Mouse (Mus musculus): ENCODE measurements around the gene 1700008O03Rik. TPM values are rescaled to one million over a fixed set of nuclear protein-coding genes. Genes with fewer than 3 reads are reported as not detected.

The 1700008O03Rik gene
- total RNA-seq, 2 experiments from 2014 or later: not detected

DNA sequence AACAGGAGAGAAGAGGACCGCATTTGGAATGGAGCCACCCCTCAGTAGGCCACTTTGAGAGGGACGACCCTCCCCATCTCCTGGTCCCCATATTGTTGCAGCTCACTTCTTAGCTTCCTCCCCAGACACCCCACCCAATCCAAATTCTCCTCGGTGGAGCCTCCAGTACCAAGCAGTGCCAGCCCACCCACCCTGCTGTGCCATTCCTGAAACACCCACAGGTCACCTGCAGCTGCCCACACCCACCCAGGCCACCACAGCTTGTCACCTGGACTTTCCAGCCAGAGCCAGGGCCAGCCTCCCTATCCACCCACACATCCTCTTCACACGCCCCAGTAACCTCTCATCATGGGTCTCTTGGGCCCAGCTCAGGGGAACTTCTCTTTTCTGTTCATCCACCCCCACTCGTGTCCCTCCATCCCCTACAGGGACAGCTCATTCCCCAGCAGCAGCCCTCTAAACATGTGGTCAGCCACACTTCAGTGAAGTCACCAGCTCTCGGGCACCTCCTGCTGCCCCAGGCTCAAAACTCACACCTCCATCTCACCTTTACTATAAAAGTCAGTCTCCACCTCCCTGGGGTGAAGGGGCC is 73.8 kb downstream of the 1700008O03Rik start:
- intact Hi-C loops (cut with DNase I): loop anchor here (10.0 kb wide), 1 partner anchor 47 kb away; the partner anchor contains the start of gene Gm15517
- no peak for DNase-seq

DNA sequence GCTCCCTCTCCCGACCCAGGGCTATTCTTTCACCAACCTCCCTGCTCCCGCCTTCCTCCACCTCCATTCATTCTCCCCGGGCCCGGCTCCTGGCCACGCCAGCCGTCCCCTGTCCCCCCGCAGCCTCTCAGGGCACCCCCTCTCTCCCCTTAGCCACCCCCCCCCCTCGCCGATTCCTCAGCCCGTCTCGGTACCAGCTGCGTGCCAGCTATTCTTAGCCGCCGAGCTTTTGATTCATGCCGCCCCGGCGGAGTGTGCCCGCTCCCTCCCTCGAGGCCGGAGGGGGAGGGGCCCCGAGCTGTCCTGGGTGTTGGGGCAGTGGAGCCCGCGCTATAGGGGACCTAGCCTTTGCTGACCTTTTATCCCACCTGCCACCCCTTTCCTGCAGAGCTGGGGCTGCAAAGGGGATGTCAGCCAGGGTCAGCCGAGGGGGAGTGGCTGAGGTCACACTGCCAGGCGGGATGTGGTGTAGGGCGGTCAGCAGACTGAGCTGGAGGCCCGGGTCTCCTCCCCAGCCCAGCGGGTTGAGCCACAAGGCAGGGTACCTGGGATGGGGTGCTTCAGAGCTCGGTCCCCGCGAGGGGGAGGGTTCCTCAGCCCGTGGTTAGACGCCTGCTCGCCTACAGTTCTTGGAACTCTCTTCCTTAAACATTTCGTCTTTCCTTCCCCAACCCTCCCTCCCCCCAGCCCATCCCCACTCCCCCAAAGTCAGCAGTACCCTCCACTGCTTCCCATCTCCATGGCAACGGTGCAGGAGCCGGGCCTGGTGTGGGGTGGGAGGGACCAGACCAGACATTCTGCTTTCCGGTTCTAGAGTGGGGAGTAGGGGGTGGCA is 74.5 kb downstream of the 1700008O03Rik start:
- DNase-seq: no peak
- intact Hi-C loops (cut with DNase I): loop anchor here (10.0 kb wide), 1 partner anchor 46 kb away; the partner anchor contains the start of gene Gm15517

DNA sequence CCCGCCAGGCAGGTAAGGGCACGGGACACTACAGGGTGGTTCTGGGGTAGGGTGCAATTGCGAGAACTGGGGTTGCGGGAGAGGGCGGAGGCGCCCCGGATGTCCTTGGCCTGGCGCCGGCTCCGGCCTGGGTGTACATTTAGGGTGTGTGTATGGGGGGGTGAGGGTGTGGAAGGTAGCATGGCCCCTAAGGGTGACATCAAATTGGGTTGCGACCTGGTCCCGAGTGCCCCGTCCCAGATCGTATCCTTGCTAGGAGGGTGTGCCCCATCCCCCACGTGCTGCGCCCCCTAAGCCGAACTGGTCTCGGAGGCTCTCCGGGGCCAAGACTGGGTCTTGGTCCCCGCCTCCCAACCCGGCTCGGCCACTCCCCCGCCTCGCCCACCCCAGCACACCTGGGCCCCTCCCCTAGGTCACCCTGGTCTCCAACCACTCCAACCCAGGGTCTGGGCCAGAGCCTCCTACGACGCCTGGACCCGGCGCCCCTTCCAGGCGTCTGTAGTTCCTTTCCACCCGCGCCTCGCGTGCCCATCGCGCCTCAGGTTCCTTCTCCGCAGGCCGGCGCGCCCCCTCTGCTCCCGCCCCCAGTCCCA is 75.2 kb downstream of the 1700008O03Rik start:
- DNase-seq: no peak
- intact Hi-C loops (cut with DNase I): loop anchor here (10.0 kb wide), 1 partner anchor 46 kb away; the partner anchor contains the start of gene Gm15517

Other genes with a start within 250 kb of the 1700008O03Rik start
- not detected for gene Klk1b16, start 249.1 kb downstream of the 1700008O03Rik start, total RNA-seq (2021)
- not detected for gene Klk1b24, start 197.6 kb downstream of the 1700008O03Rik start, total RNA-seq (2021)
- gene Klk1b3, start 187.6 kb downstream of the 1700008O03Rik start, total RNA-seq (2021): not detected
- not detected for gene Klk1b4, start 178.4 kb downstream of the 1700008O03Rik start, total RNA-seq (2021)
- gene Klk1b5, start 169.9 kb downstream of the 1700008O03Rik start, total RNA-seq (2021): not detected
- gene Klk1, start 160.5 kb downstream of the 1700008O03Rik start, total RNA-seq (2021): under 1 TPM in 1 of 2 experiments, not detected in 1; 0.42 TPM
- not detected for gene Gm36864, start 149.6 kb downstream of the 1700008O03Rik start, total RNA-seq (2021)
- gene 1700028J19Rik, start 139.1 kb downstream of the 1700008O03Rik start, total RNA-seq (2021): under 1 TPM; 0.23 to 0.30 TPM
- 1 to 10 TPM; 6.3 to 8.2 TPM for gene 2410002F23Rik, start 139.1 kb downstream of the 1700008O03Rik start, total RNA-seq (2021)
- gene Acp4, start 128.4 kb downstream of the 1700008O03Rik start, total RNA-seq (2021): not detected
- gene Gm15517, start 124.4 kb downstream of the 1700008O03Rik start, total RNA-seq (2021): not detected
- 1 to 10 TPM; 1.6 to 2.2 TPM for gene Clec11a, start 78.9 kb downstream of the 1700008O03Rik start, total RNA-seq (2021)
- under 1 TPM; 0.27 to 0.28 TPM for gene Shank1, start 75.6 kb downstream of the 1700008O03Rik start, total RNA-seq (2021)
- 1 to 10 TPM; 1.6 to 2.1 TPM for gene Syt3, start 1.7 kb downstream of the 1700008O03Rik start, total RNA-seq (2021)
- gene Lrrc4b, start 43.2 kb upstream of the 1700008O03Rik start, total RNA-seq (2021): under 1 TPM in 1 of 2 experiments, not detected in 1; 0.20 TPM
- not detected for gene Aspdh, start 79.6 kb upstream of the 1700008O03Rik start, total RNA-seq (2021)
- gene Josd2, start 82.2 kb upstream of the 1700008O03Rik start, total RNA-seq (2021): 10 to 100 TPM; 48.7 to 49.2 TPM
- gene Emc10, start 110.7 kb upstream of the 1700008O03Rik start, total RNA-seq (2021): 10 to 100 TPM; 42.4 to 43.5 TPM
- 1 to 10 TPM; 3.9 to 4.4 TPM for gene Fam71e1, start 110.8 kb upstream of the 1700008O03Rik start, total RNA-seq (2021)
- 1,000 to 10,000 TPM; 4,354 to 5,208 TPM for gene Mybpc2, start 138.8 kb upstream of the 1700008O03Rik start, total RNA-seq (2021)
- not detected for gene Spib, start 146.3 kb upstream of the 1700008O03Rik start, total RNA-seq (2021)
- 1 to 10 TPM; 5.6 to 6.7 TPM for gene Pold1, start 163.0 kb upstream of the 1700008O03Rik start, total RNA-seq (2021)
- gene Nr1h2, start 168.1 kb upstream of the 1700008O03Rik start, total RNA-seq (2021): 10 to 100 TPM; 28.9 to 31.1 TPM
- gene Napsa, start 186.6 kb upstream of the 1700008O03Rik start, total RNA-seq (2021): under 1 TPM; 0.30 to 0.54 TPM
- gene Kcnc3, start 204.8 kb upstream of the 1700008O03Rik start, total RNA-seq (2021): 1 to 10 TPM; 5.3 to 5.7 TPM